Mouse (Mus musculus) midbrain, embryonic 10.5 days (tissue): ENCODE results near the gene Mep1a. TPM values are rescaled to one million over a fixed set of nuclear protein-coding genes. Genes with fewer than 3 reads are reported as not detected.
"Not testable (repeated sequence)": the region's sequence is repeated elsewhere in the genome, so short reads cannot be mapped to it uniquely, and the experiment has no call there.

ENCODE experiments used
- DNase-seq: peaks from one replicate; pipeline ENCODE4 v3.0.0-alpha.2; 2017; ENCODE audit warnings: low spot score
- H3K27ac ChIP-seq: fragments of 300-500 bp; sonication (generic); replicated peaks from 2 replicates; pipeline ENCODE4 v1.5.1; 2016; ENCODE audit warnings: mild to moderate bottlenecking
- H3K27me3 ChIP-seq: fragments of 300-500 bp; sonication (generic); 2 replicates; pipeline ENCODE4 v1.6.1; 2016; ENCODE audit warnings: low read depth, mild to moderate bottlenecking; ENCODE audit not compliant: poor library complexity, severe bottlenecking
- H3K36me3 ChIP-seq: fragments of 300-500 bp; sonication (generic); 2 replicates; pipeline ENCODE4 v1.6.1; 2016; ENCODE audit warnings: mild to moderate bottlenecking, moderate library complexity
- H3K4me1 ChIP-seq: fragments of 300-500 bp; sonication (generic); 2 replicates; pipeline ENCODE4 v1.6.1; 2016
- H3K4me3 ChIP-seq: fragments of 300-500 bp; sonication (generic); 2 replicates; pipeline ENCODE4 v1.5.1; 2016; ENCODE audit warnings: mild to moderate bottlenecking, moderate library complexity
- H3K9me3 ChIP-seq: fragments of 300-500 bp; sonication (generic); replicated peaks from 2 replicates; pipeline ENCODE4 v1.6.1; 2016; ENCODE audit warnings: mild to moderate bottlenecking
- WGBS: fragments of 180-500 bp; shearing (Covaris S2); methylation state at CpG from one replicate; pipeline ENCODE4 v1.1.7; 2016; 5-methylcytosine and 5-hydroxymethylcytosine counted together
- polyA plus RNA-seq: library from polyadenylated mRNA; unstranded; fragments of >200 nt; fragmentation: Nextera tagmentation; extraction: Ambion mirVana; gene quantifications from 2 replicates; pipeline ENCODE4 v1.2.1, GENCODE M21; 2016

Gene Mep1a
- polyA plus RNA-seq, 1 experiment from 2014 or later, result not detected

DNA sequence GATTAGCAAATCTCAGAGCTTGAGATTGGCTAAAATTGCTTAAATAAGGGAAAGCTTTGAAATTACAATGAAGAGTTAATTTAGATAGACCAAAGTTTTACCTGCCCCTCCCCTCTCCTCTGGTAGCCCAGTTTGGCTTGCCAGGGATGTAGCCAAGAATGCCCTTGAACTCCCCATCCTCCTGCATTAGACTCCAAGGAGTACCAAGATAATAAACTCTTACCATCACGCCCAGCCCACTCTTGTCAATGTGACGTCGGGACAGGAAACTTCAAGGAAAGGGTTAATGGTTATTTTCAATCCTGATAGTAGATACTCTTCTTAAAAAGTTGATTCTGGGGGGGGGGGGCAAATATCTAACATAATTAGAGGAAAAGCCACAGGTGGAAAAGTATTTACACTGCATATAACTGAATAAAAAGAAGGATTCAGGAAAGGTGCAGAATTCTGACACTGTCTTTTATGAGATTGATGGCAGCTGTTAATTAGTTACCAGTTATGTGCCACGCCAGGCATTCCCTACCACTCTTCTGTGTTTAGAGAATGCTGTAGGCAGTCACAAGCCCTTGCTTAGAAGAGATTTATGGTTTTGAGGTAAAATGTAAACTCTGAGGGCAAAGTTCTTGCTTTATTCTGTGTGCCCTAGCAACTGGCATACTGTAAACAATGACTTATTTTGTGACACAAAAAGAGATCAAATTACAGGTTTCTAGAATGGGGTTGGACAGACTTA, 1.4 kb upstream of the Mep1a start:
- Histone ChIP-seq H3K36me3 (no peaks in the 10 kb centered on the region), H3K27ac (no peak overlapping the region), H3K4me3 (no peak overlapping the region), H3K4me1 (no peaks in the 10 kb centered on the region), H3K27me3 (no peaks in the 10 kb centered on the region), H3K9me3 (no peaks in the 10 kb centered on the region)
- DNase-seq, result no peak
- 82% methylated on average over 4 of the region's 4 CpGs for WGBS

DNA sequence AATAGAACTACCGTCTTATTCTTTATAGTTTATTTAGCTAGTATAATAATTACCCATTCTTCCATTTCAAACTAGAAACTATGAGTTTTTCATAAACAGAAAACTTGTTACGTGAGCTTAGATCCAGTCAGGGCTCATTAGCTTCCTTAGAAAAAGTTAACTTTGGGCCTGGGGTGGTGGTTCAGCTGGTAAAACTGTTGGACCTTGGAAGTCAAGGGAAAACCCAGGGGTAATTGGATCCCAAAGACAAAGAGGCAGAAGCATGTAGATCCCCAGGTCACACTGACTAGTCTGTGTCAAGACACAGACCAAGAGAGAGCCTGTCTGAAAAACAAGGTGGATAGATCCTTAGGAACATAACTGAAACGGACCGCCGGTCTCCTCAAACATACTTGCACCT, 981 bp downstream of the Mep1a start:
- Histone ChIP-seq H3K27ac (no peak overlapping the region), H3K9me3 (no peaks in the 10 kb centered on the region), H3K4me1 (no peaks in the 10 kb centered on the region), H3K27me3 (no peaks in the 10 kb centered on the region), H3K36me3 (no peaks in the 10 kb centered on the region), H3K4me3 (no peak overlapping the region)
- WGBS, result 95% methylated on average over 5 of the region's 5 CpGs
- DNase-seq, result no peak

DNA sequence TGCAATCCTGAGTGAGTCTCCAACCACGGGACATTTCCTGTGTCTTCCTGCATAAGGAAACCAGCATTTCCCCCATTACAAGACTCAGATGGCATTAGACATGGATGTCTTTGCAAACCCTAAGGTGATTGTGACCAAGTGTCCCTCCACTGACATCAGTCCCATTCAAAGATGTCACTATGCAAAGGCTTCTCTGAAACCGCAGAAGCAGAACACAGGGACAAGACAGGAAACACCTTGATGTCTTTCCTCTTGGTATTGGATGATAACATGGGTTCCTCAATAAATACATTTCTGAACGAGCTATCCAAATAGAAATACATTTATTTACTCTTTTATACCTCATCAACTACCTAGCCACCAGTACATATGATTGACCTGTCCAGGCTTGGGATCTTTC, 1.4 kb downstream of the Mep1a start:
- Histone ChIP-seq H3K27me3 (no peaks in the 10 kb centered on the region), H3K4me3 (no peak overlapping the region), H3K9me3 (no peaks in the 10 kb centered on the region), H3K36me3 (no peaks in the 10 kb centered on the region), H3K27ac (no peak overlapping the region), H3K4me1 (no peaks in the 10 kb centered on the region)
- 88% methylated on average over 3 of the region's 3 CpGs for WGBS
- no peak for DNase-seq

DNA sequence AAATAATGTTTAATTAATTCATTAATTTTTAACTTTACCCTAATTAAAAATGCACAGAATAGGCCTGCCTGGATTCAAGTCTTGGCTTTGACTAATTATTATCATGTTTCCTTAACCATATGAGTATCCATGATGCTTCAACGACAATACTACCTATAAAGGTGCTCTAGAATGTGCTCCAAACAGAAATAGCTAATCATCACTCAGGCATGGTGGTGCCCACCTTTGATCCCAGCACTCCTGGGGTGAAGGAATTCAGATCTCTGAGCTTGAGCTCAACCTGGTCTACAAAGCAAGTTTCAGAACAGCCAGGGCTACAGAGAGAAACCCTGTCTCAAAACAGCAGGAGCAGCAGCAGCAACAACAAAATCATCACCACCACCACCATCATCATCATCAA, 2.1 kb downstream of the Mep1a start:
- Histone ChIP-seq H3K36me3 (no peaks in the 10 kb centered on the region), H3K27me3 (no peaks in the 10 kb centered on the region), H3K27ac (no peak overlapping the region), H3K4me3 (no peak overlapping the region), H3K4me1 (no peaks in the 10 kb centered on the region), H3K9me3 (no peaks in the 10 kb centered on the region)
- 78% methylated on average over 1 of the region's 1 CpGs for WGBS
- no peak for DNase-seq

DNA sequence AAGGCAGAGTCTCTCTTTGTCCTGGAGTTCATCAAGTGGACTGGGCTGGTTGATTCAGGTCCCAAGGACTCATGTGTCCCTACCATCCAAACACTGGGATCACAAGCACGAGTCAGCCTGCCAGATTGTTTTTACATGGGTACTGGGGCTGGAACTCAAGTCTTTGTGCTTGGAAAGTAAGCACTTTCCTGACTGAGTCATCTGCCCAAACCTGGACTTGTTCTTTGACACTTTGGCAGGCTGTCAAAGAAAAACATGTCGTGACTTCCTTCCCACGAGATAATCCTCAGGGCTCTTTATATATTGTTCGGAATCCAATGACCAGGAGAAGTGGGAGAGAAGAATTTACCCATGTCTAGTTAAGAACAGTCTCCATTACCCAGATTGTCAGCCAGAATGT, 5.1 kb downstream of the Mep1a start:
- Histone ChIP-seq H3K4me1 (0 out of 2 replicates have a peak, but pooled peaks cover 3% of the 10 kb centered on the region), H3K9me3 (no peaks in the 10 kb centered on the region), H3K27me3 (no peaks in the 10 kb centered on the region), H3K4me3 (no peak overlapping the region), H3K36me3 (no peaks in the 10 kb centered on the region), H3K27ac (no peak overlapping the region)
- no peak for DNase-seq
- 88% methylated on average over 4 of the region's 4 CpGs for WGBS

DNA sequence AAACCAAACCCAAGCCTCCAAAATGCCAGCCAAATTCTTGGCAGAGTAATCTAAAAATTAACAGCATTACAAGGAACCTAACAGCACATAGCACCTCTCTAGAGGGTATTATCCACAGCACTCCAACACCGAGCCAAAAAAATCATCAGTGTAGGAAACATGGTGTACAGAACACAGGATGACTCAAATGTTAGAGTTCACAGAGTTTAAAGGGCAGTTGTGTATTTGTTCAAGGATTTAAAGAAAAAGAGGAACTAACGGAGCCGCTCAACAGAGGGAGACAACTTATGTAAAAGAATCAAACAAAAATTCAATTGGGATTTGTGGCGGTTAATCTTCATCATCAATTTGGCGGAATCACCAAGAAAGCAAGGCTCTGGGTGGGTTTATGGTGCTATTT, 7.1 kb downstream of the Mep1a start:
- 78% methylated on average over 5 of the region's 5 CpGs for WGBS

DNA sequence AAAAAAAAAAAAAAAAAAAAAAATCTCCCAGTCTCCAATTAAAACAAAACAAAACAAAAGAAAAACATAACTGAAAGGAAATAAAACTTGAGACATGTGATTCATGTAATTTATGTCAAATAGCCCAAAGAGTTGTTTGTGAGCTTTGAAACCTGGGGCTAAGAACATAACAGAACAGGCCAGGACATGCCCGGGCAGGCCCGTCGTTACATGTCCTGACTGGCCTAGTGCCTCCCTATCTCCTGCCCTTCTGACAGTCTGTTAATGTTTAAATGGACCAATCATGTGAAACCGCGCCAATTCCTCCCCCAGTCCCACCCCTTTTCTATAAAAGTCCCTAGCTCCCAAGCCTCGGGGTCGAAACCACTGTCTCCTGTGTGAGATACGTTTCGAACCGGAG, 12.2 kb downstream of the Mep1a start:
- not testable (repeated sequence) for H3K9me3 ChIP-seq, H3K27ac ChIP-seq, H3K36me3 ChIP-seq, H3K4me3 ChIP-seq, H3K4me1 ChIP-seq, H3K27me3 ChIP-seq, DNase-seq
- WGBS, result 99% methylated on average over 8 of the region's 10 CpGs

More for the DNA sequence above, 7.1 kb downstream of the Mep1a start:
- Histone ChIP-seq H3K36me3 (no peaks in the 10 kb centered on the region), H3K4me1 (0 out of 2 replicates have a peak, but pooled peaks cover 3% of the 10 kb centered on the region), H3K27ac (no peak overlapping the region), H3K27me3 (no peaks in the 10 kb centered on the region), H3K4me3 (no peak overlapping the region), H3K9me3 (no peaks in the 10 kb centered on the region)
- DNase-seq, result no peak

DNA sequence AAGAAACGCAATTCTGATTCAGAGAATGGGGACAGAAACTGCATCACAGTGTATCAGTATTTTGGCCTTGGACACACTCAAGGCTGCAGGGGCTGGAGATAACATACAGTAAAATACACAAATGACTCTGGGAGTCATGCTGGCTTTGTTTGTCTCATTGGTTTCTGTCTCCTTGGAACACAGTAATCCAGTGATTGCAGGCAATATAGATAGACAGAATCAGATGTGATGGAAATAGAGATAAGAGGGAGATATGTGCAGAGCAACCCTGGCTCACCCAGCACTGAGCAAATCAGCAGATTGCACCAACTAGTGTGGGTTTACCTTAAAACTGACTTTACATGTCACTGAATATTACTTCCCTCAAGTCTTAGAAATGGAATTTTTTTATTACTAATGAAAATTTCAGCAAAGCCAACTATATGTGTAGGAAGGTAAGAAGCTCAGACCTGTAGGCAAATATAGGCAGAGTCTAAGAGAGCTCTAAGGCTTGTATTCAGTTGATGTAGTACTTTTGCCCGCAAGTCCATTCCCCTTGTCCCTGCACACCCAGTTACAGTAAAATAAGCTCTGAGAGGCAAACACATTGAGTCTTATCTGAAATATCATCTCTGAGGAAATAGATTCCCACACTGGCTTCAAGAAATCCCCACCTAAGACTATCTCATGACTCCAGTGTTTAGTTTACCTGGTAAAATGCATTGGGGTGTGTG, 14.0 kb downstream of the Mep1a start:
- H3K4me1 ChIP-seq, result no peaks in the 10 kb centered on the region
- H3K4me3 ChIP-seq, result no peak overlapping the region
- 92% methylated on average over 2 of the region's 2 CpGs for WGBS
- no peak overlapping the region for H3K27ac ChIP-seq
- H3K36me3 ChIP-seq, result no peaks in the 10 kb centered on the region
- H3K9me3 ChIP-seq, result no peaks in the 10 kb centered on the region
- no peak for DNase-seq
- no peaks in the 10 kb centered on the region for H3K27me3 ChIP-seq

DNA sequence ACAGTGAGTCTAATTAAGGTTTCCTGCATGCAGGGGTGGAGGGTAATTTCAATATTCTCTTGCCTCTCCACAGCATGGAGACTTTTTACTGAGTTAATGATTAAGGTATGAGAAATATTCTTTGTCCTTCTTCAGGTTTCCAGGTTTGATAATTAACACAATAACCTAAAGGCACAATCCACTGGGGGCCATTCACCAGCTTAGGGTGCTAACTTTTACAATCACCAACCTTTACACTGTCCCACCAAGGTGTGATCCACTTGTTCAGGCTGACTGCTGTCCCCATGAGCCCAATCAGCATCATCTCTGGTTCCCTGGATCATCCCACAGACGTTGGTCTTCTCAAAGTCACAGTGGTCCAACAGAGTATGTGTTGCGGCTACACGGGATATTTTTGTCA, 16.6 kb downstream of the Mep1a start:
- Histone ChIP-seq H3K36me3 (no peaks in the 10 kb centered on the region), H3K9me3 (no peaks in the 10 kb centered on the region), H3K27ac (no peak overlapping the region), H3K4me1 (no peaks in the 10 kb centered on the region), H3K4me3 (no peak overlapping the region), H3K27me3 (no peaks in the 10 kb centered on the region)
- no peak for DNase-seq
- 91% methylated on average over 3 of the region's 3 CpGs for WGBS

DNA sequence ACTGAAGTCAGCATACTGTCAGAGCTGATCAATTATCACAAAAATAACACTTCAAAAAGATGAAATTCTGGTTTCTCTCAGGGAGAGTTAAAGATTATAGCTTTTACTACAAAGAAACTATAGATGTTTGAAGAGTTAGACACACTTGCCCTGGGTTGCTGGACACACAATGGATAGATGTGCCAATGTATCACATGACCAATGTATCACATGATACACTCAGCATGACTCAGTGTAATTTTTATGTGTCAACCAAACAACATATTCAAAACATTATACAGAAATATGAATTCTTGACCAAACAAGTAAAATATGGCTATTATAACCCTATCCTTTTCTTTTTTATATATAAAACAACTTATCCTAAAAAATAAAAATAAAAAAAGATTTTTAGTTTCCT, 25.0 kb downstream of the Mep1a start:
- Histone ChIP-seq H3K36me3 (no peaks in the 10 kb centered on the region), H3K9me3 (no peaks in the 10 kb centered on the region), H3K4me1 (no peaks in the 10 kb centered on the region), H3K27ac (no peak overlapping the region), H3K27me3 (no peaks in the 10 kb centered on the region), H3K4me3 (no peak overlapping the region)
- no peak for DNase-seq

DNA sequence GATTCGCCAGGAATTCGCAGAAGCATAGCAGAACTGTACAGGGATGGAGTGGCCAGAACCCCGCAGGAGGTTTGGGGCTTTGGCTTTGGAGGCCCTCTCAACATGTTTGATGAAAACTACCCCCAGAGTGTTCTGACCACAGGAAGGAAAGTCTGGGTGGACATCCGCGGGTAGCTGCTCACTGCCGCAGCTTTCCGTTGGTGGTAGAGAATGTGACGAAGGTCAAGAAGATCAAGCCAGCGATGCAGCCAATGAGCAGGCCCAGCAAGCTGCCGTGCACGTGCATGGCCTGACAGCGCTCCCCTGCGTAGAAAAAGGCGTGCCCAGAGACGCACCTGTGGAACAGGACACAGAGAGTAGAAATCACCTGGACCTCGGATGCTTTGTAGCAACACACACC, 27.8 kb downstream of the Mep1a start:
- Histone ChIP-seq H3K27ac (no peak overlapping the region), H3K27me3 (no peaks in the 10 kb centered on the region), H3K36me3 (no peaks in the 10 kb centered on the region), H3K9me3 (no peaks in the 10 kb centered on the region), H3K4me1 (no peaks in the 10 kb centered on the region), H3K4me3 (no peak overlapping the region)
- DNase-seq, result no peak
- WGBS, result 93% methylated on average over 16 of the region's 16 CpGs

DNA sequence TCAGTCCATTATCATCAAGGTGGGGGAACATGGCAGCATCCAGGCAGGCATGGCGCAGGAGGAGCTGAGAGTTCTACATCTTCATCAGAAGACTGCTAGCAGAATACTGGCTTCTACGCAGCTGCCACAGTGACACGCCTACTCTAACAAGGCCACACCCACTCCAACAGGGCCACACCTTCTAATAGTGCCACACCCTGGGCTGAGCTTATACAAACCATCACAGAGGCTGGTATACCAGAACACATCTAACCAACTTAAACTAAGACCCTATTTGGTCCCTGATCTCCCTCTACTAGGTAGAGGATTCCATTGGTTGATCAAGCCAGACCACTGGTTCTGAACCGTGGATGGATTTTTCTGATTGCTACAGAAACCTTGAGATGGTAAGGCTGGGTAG, 30.1 kb downstream of the Mep1a start:
- Histone ChIP-seq H3K4me3 (no peak overlapping the region), H3K9me3 (no peaks in the 10 kb centered on the region), H3K4me1 (no peaks in the 10 kb centered on the region), H3K27me3 (no peaks in the 10 kb centered on the region), H3K36me3 (no peaks in the 10 kb centered on the region), H3K27ac (no peak overlapping the region)
- DNase-seq, result no peak
- WGBS, result 85% methylated on average over 4 of the region's 4 CpGs

DNA sequence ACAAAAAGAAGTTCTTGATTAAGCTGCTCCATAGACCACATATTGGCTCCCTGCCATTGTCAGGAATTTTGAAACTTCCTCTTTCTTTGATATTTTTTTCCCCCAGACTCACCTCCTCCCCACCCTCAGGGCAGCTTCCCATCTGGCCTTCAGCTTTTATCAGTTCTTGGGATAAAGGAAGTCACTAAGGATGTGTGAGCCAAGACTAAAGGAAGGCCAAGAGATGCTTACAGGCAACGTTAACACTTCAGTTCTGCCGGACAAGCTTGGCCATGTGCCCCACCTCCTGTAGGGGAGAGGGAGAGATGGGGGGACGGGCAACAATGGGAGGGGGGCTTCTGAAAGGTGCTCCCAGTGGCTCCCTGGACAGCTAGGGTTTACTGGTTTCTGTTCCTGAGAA, 32.6 kb downstream of the Mep1a start:
- no peak overlapping the region for H3K27ac ChIP-seq
- H3K27me3 ChIP-seq, result no peaks in the 10 kb centered on the region
- H3K4me3 ChIP-seq, result no peak overlapping the region
- H3K9me3 ChIP-seq, result no peaks in the 10 kb centered on the region
- 71% methylated on average over 3 of the region's 3 CpGs for WGBS
- no peaks in the 10 kb centered on the region for H3K36me3 ChIP-seq
- DNase-seq, result no peak
- no peaks in the 10 kb centered on the region for H3K4me1 ChIP-seq
